Mouse (Mus musculus): Measurements from ENCODE around the gene Rfwd3. TPM values are rescaled to one million over a fixed set of nuclear protein-coding genes. Genes with fewer than 3 reads are reported as not detected.
"Not testable (repeated sequence)": the region's sequence is repeated elsewhere in the genome, so short reads cannot be mapped to it uniquely, and the experiment has no call there.

The Rfwd3 gene
- 57.7 and 65.2 TPM in 2 replicates for polyA plus RNA-seq (2016; fragmentation: Nextera tagmentation; extraction: Ambion mirVana)

DNA sequence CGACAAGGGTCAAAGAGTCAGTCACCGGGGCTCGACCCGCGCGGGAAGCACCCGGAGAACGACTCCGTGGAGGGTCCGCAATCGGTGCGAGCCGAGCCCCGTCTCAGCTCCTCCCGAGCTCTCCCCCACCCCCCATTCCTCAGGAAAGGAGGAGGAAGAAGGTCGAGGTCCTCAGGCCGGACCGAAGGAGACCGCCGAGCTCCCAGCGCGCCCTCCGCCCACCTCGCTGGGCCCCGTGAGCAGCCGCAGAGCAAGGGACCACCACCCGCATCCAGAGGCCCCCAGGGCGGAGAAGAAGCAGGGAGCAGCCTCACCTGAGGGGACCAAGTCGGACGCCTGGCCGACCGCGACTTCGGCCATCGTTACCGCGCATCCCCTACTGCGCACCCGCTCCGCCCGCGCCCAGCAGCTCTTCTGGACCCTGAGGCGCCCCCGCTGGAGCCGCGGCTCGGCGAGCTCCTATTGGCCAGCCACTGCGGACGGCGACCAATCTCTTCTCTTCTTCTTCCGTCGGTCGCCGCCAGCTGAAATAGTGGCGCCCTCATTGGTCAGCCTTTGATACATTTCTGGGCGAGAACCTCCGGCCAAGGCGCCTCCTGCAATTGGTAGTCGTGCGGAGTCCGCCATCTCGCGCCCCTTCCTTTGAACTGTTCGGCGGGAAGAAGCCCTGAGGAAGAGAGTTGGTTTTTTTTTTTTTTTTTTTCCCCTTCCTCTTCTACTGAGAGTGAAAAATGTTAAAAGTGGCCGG, at the start of gene Rfwd3:
Gene Rfwd3, minus strand, starts transcription at position 402 of the 748 bp plus-strand sequence.
- peak within 1 kb of the TSS; percentile 99 for H3K27ac ChIP-seq
- peaks cover 10% of the 10 kb centered on the region; the same call in 1 of the 2 replicates for H3K4me1 ChIP-seq
- no peaks in the 10 kb centered on the region for H3K9me3 ChIP-seq
- WGBS: under 1% methylated on average over 66 of the region's 67 CpGs
- peak; percentile 99 for DNase-seq (ENCODE audit: low spot score)
- H3K4me3 ChIP-seq: peak within 1 kb of the TSS; percentile 94
- H3K27me3 ChIP-seq (ENCODE audit: insufficient read depth, poor library complexity, severe bottlenecking): no peaks in the 10 kb centered on the region
- peaks cover 17% of the 10 kb centered on the region for H3K36me3 ChIP-seq

DNA sequence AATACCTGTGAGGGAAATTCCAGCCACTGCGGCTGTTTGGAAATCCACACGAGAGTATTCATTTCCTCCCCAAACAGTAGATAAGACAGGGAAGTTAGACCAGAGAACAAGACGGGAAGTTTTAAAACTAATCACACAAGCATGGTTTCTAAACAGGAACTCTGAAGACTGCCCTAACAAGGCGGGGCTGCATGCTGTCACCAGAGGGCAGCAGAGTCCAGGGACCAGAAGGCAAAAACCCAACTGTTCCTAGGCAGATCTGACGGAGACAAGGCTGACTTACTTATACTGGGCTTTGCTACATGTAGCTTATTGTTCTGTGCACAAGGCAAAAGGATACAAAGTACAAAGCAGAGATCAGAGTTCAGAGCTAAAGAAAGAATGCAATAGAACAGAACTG, 43.2 kb upstream of the Rfwd3 start:
- H3K9me3 ChIP-seq: no peaks in the 10 kb centered on the region
- H3K36me3 ChIP-seq: no peaks in the 10 kb centered on the region
- H3K27me3 ChIP-seq (ENCODE audit: insufficient read depth, poor library complexity, severe bottlenecking): peaks cover 20% of the 10 kb centered on the region; the same call in 1 of the 2 replicates
- no peak overlapping the region for H3K27ac ChIP-seq
- H3K4me3 ChIP-seq: no peak overlapping the region
- no peaks in the 10 kb centered on the region for H3K4me1 ChIP-seq
- WGBS: 13% methylated on average over 5 of the region's 5 CpGs
- peak; percentile 86 for DNase-seq (ENCODE audit: low spot score)

DNA sequence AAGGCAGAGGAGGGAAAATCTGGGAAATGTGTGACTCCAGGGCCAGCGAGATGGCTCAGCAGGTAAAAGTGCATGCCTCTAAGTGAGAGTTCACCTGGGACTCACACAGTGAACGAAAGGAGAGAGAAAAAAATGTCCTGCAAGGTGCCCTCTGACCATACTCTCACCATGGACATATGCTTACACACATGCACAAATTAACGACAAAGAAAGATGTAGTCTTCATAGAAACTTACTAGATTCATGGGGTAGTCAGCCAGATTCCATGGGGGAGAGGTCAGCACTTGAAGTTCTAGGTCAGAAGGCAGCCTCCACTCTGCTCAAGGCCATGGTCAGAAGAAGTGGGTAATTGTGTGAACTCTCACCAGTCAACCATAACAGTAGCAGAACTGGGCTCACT, 40.2 kb upstream of the Rfwd3 start:
- DNase-seq (ENCODE audit: low spot score): no peak
- no peak overlapping the region for H3K27ac ChIP-seq
- H3K9me3 ChIP-seq: no peaks in the 10 kb centered on the region
- H3K36me3 ChIP-seq: no peaks in the 10 kb centered on the region
- WGBS: 63% methylated on average over 3 of the region's 3 CpGs
- H3K4me1 ChIP-seq: peaks cover 9% of the 10 kb centered on the region
- no peak overlapping the region for H3K4me3 ChIP-seq
- H3K27me3 ChIP-seq (ENCODE audit: insufficient read depth, poor library complexity, severe bottlenecking): peaks cover 16% of the 10 kb centered on the region; the same call in 1 of the 2 replicates

DNA sequence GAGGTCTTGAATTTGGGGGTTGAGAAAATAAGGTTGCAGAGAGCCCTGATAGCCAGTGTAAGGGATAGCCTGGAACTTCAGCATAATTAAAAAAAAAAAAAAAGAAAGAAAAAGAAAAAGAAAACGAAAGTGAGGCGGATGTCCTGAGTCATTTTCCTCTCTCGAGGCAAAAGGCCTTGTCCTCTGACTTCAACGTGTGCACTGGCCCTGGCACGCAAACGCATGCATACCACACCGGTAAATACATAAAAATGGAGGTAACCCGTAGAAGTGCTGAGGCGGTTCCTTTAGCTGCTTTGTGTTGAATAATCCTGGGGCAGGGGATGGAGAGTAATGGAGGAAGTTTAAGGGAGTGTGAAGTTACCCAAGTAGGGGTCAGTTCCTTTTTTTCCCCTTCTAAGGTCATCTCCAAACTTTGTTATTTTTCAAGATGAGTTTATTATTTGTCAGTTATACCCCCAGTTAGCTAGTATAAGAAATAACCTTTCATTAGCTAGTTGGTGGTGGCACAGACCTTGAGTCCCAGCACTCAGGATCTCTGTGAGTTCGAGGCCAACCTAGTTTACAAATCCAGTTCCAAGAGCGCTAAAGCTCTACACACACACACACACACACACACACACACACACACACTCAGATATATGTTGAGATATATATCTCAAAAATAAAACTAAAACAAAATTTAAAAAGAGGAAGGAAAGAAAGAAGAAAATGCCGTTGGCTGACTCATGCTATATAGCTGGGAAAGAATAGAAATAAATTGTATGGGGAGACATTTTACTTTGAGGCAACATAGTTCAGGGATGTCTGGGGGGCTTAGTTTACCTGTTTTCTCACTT, 38.6 kb upstream of the Rfwd3 start:
- H3K27me3 ChIP-seq (ENCODE audit: insufficient read depth, poor library complexity, severe bottlenecking): peaks cover 22% of the 10 kb centered on the region; the same call in 1 of the 2 replicates
- H3K4me1 ChIP-seq: peaks cover 9% of the 10 kb centered on the region
- no peak overlapping the region for H3K27ac ChIP-seq
- H3K4me3 ChIP-seq: peak overlapping the region; percentile 66; the same call in 1 of the 2 replicates
- 41% methylated on average over 12 of the region's 12 CpGs for WGBS
- no peak for DNase-seq (ENCODE audit: low spot score)
- H3K36me3 ChIP-seq: no peaks in the 10 kb centered on the region
- no peaks in the 10 kb centered on the region for H3K9me3 ChIP-seq

DNA sequence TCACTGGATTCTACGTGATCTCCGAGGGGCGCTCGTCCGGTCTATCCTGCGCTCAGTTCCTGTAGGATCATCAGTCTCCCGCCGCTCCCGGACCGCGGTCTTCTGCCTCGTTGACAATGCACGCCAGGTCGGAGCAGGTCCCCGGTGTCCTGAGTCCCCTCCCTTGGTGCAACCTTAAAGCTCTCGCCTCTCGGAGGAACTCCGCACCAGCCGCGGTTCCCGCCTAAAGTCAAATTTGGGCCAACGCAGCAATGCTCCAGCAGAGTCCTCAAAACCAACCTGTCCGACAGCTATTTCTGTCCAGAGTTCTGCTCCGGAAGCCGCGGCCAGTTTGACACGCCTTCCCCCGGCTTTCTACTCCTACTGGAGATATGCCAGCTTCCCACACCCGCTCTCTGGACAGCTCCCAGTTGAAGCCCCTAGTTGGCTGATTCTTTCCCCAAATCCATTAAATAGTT, 37.9 kb upstream of the Rfwd3 start, which contains the start of gene Mlkl:
Gene Mlkl, minus strand, starts transcription at position 288 of the 458 bp plus-strand sequence.
- no peaks in the 10 kb centered on the region for H3K9me3 ChIP-seq
- WGBS: under 1% methylated on average over 29 of the region's 29 CpGs
- peaks cover 9% of the 10 kb centered on the region for H3K4me1 ChIP-seq
- no peak within 1 kb of the TSS for H3K27ac ChIP-seq
- peaks cover 24% of the 10 kb centered on the region; the same call in 1 of the 2 replicates for H3K27me3 ChIP-seq (ENCODE audit: insufficient read depth, poor library complexity, severe bottlenecking)
- H3K4me3 ChIP-seq: peak within 1 kb of the TSS; percentile 66
- no peaks in the 10 kb centered on the region for H3K36me3 ChIP-seq
- peak; percentile 90 for DNase-seq (ENCODE audit: low spot score)

DNA sequence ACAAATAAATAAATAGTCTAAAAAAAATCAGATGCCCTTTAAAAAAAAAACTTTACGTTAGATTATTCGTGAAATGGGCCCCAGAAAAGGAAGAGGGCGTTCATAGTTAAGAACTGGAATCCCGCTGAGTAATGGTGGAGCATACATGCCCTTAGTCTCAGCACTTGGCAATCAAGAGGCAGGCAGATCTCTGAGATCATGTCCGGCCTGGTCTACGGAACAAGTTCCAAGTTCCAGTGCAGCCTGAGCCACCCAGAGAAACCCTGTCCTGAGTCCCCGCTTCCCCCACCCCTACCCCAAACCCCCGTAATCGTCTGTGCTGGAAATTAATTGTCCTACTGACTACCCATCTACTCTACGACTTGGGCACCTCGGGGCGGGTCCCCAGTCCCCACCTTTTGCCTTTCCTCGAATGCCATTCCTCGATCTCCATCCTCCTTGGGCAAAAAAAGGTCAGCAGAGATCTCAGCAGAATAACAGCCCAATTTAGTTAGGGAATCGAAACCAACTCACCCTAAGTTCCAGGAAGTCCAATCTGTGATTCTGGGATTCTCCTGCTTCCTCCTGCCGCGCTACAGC, 37.4 kb upstream of the Rfwd3 start:
- H3K36me3 ChIP-seq: no peaks in the 10 kb centered on the region
- 23% methylated on average over 17 of the region's 17 CpGs for WGBS
- no peak overlapping the region for H3K27ac ChIP-seq
- peaks cover 9% of the 10 kb centered on the region for H3K4me1 ChIP-seq
- peak overlapping the region; percentile 66 for H3K4me3 ChIP-seq
- no peak for DNase-seq (ENCODE audit: low spot score)
- no peaks in the 10 kb centered on the region for H3K9me3 ChIP-seq
- H3K27me3 ChIP-seq (ENCODE audit: insufficient read depth, poor library complexity, severe bottlenecking): peaks cover 24% of the 10 kb centered on the region; the same call in 1 of the 2 replicates

DNA sequence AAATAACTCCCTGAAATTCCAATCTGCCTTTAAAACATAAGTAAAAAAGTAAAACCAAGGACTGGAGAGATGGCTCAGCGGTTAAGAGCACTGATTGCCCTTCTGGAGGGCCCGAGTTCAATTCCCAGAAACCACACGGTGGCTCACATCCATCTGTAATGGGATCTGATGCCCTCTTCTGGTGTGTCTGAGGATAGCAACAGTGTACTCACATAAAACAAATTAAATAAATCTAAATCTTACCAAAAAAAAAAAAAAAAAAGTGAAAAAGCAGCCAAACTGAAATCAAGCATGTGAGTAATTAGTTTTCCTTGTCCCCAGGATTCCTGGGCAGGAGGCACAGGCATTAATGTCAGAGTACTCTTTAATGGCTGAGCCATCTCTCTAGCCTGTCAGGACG, 36.7 kb upstream of the Rfwd3 start:
- H3K4me1 ChIP-seq: peaks cover 9% of the 10 kb centered on the region
- H3K4me3 ChIP-seq: no peak overlapping the region
- H3K27me3 ChIP-seq (ENCODE audit: insufficient read depth, poor library complexity, severe bottlenecking): peaks cover 24% of the 10 kb centered on the region; the same call in 1 of the 2 replicates
- no peaks in the 10 kb centered on the region for H3K9me3 ChIP-seq
- no peak for DNase-seq (ENCODE audit: low spot score)
- 82% methylated on average over 4 of the region's 4 CpGs for WGBS
- H3K36me3 ChIP-seq: no peaks in the 10 kb centered on the region
- no peak overlapping the region for H3K27ac ChIP-seq

DNA sequence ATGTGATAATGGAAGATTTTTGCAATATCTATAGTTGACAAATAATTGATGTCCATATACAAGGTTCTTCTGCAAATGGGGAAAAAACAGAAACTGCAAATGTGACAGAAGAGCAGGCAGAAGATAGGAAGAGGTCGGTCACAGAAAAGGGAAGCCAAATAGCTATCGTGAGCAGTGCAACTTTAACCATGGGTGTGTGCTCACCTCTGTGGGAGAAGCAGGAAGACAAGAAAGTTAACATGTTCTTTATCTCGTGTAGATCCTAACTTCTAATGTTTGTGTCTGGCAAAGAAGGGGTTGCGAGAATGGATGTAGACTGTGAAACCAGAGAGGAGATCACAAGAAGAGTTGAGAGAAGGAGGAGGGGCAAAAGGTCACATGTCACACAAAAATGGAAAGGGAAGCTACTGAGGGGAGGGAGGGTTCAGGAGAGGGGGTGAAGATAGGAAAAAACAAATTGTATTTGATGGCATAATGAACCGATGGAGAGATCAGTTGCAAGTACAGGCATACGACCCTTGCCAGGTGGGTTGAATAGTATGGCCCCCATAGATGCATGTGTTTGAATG, 25.3 kb upstream of the Rfwd3 start:
- no peak overlapping the region for H3K4me3 ChIP-seq
- H3K9me3 ChIP-seq: no peaks in the 10 kb centered on the region
- H3K27ac ChIP-seq: no peak overlapping the region
- no peaks in the 10 kb centered on the region for H3K36me3 ChIP-seq
- H3K27me3 ChIP-seq (ENCODE audit: insufficient read depth, poor library complexity, severe bottlenecking): no peaks in the 10 kb centered on the region
- H3K4me1 ChIP-seq: no peaks in the 10 kb centered on the region
- no peak for DNase-seq (ENCODE audit: low spot score)
- WGBS: 77% methylated on average over 6 of the region's 6 CpGs

DNA sequence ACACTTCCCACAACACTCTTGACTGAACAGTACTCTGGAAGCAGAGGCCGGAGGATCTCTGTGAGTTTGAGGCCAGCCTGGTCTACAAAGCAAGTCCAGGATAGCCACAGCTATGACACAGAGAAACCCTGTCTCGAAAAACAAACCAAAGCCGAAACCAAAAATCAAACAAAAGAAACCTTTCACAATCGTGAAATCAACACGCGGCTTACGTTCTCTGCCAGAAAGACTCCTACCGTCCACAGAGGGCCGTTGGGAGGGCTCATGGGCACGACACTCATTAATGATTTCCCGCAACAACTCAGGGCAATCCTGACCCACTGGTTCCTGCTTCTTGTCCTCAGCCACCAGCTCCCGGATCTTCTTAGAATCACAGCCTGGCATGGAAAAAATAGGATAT, 14.7 kb upstream of the Rfwd3 start:
- H3K4me1 ChIP-seq: no peaks in the 10 kb centered on the region
- no peak overlapping the region for H3K27ac ChIP-seq
- DNase-seq (ENCODE audit: low spot score): no peak
- WGBS: 88% methylated on average over 12 of the region's 12 CpGs
- no peaks in the 10 kb centered on the region for H3K36me3 ChIP-seq
- no peak overlapping the region for H3K4me3 ChIP-seq
- no peaks in the 10 kb centered on the region for H3K9me3 ChIP-seq
- H3K27me3 ChIP-seq (ENCODE audit: insufficient read depth, poor library complexity, severe bottlenecking): peaks cover 9% of the 10 kb centered on the region; the same call in 1 of the 2 replicates

DNA sequence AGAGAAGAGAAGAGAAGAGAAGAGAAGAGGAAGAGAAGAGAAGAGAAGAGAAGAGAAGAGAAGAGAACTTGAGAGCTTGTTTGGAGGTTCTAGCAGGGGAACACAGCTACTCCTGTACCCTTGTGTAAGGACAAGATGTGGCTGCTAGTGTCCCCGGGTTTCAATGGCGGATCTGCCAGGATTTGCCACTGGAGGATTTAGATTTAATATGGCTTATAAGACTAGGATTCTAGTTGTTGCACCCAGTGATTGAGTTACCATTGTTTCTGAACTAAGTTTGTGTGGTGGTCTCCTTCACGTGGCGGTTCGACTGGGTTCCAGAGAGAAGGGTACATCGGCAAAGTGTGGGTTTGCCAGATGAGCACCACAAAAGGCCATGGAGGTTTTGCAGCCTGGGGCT, 13.9 kb upstream of the Rfwd3 start:
- 96% methylated on average over 6 of the region's 6 CpGs for WGBS

DNA sequence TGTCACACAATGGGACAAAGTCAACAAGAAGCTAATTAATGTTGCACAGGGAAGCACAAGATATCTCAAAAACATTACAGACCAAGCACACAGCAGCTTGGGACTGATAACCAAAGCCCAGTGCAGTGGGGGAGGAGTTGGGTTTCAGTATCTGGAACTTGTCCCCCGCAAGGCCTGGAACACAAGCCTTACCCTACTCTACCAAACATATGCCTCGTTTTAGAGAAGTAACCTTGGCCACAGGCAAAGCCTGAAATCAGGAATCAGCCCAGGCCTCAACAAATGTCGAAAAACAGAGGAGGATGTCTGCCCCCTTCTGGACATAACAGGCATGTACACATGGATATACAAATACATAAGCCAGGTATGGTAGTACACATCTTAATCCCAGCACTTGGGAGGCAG, 12.7 kb upstream of the Rfwd3 start:
- H3K4me3 ChIP-seq: no peak overlapping the region
- no peaks in the 10 kb centered on the region for H3K36me3 ChIP-seq
- H3K27ac ChIP-seq: no peak overlapping the region
- 61% methylated on average over 3 of the region's 3 CpGs for WGBS
- no peak for DNase-seq (ENCODE audit: low spot score)
- no peaks in the 10 kb centered on the region for H3K9me3 ChIP-seq
- no peaks in the 10 kb centered on the region for H3K4me1 ChIP-seq
- H3K27me3 ChIP-seq (ENCODE audit: insufficient read depth, poor library complexity, severe bottlenecking): no peaks in the 10 kb centered on the region

More for the DNA sequence above, 13.9 kb upstream of the Rfwd3 start:
- H3K4me3 ChIP-seq; H3K27me3 ChIP-seq (ENCODE audit: insufficient read depth, poor library complexity, severe bottlenecking); H3K36me3 ChIP-seq; DNase-seq (ENCODE audit: low spot score); H3K27ac ChIP-seq; H3K4me1 ChIP-seq; H3K9me3 ChIP-seq: not testable (repeated sequence)

DNA sequence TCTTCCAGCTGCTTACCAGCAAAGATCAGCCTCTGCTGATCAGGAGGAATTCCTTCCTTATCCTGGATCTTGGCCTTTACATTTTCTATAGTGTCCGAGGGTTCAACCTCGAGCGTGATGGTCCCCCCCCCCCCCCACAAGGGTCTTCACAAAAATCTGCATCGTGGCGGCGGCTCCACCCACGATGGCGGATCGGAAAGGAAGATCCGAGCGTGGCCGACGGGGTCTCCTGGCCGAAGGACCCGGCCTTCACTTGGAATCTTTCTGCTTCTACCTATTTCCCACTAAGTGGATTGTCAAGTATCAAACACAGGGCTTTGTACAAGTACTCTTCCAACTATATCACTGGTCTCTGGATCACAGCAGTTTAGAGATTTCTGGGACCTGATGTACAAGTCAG, 10.0 kb upstream of the Rfwd3 start:
- H3K4me3 ChIP-seq; H3K36me3 ChIP-seq; H3K27ac ChIP-seq; H3K4me1 ChIP-seq; DNase-seq (ENCODE audit: low spot score); H3K9me3 ChIP-seq; H3K27me3 ChIP-seq (ENCODE audit: insufficient read depth, poor library complexity, severe bottlenecking): not testable (repeated sequence)
- 87% methylated on average over 15 of the region's 15 CpGs for WGBS
